ENCODE assay signal across 7 mouse cellular contexts in the genomic region with DNA sequence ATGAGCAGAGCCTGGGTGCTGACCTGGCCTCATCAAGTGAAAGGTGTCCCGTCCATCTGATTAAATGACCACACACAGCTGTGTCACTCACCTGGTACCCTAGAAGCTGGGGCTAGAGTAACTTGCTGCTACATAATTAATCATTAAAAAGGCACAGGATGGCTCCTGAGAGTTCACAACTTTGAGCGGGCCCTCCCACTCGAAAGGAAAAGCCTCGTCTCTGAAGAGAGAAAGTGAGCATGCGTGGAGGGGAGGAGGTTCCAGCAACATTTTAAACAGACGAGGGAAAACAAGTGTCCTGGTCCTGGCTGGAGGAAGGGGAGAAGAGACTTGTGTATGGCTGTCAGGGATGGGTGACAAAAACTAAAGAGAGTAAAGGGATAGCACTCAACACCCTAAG. TPM values are rescaled to one million over a fixed set of nuclear protein-coding genes. Genes with fewer than 3 reads are reported as not detected.
DNase-seq lines count a peak whose midpoint lies in the region; ATAC-seq and TF ChIP-seq lines count a peak whose summit lies in the region.

No protein-coding gene starts in this region.

- H3K27ac ChIP-seq in hindbrain, postnatal 0 days, result 0 out of 2 replicates have a peak overlapping the region, but pooled peaks have one; percentile 5
- no peak overlapping the region for H3K27ac ChIP-seq in liver, embryonic 12.5 days

- peak overlapping the region; percentile 52 for H3K4me2 ChIP-seq in hindbrain, postnatal 0 days (ENCODE audit: low read depth, low read length)
- peak overlapping the region; percentile 12 for H3K4me2 ChIP-seq in liver, embryonic 12.5 days

- ATAC-seq in hindbrain, postnatal 0 days, result no peak
- ATAC-seq in liver, embryonic 12.5 days, result no peak
- no peak for ATAC-seq in frontal cortex, adult (ENCODE audit: low TSS enrichment)

- H3K27me3 ChIP-seq in hindbrain, postnatal 0 days (ENCODE audit: insufficient read depth, low read length), result no peaks in the 10 kb centered on the region
- H3K27me3 ChIP-seq in liver, embryonic 12.5 days (replicated peaks), result no peaks in the 10 kb centered on the region

- no peaks in the 10 kb centered on the region for H3K9me3 ChIP-seq in hindbrain, postnatal 0 days (ENCODE audit: low read length)
- H3K9me3 ChIP-seq in liver, embryonic 12.5 days (replicated peaks), result no peaks in the 10 kb centered on the region

- TF ChIP-seq CTCF in hindbrain, postnatal 0 days (IDR thresholded peaks at IDR 0.05; ENCODE audit: low read depth), result no peak

- H3K36me3 ChIP-seq in hindbrain, postnatal 0 days (ENCODE audit: insufficient read depth, low read length), result no peaks in the 10 kb centered on the region
- no peaks in the 10 kb centered on the region for H3K36me3 ChIP-seq in liver, embryonic 12.5 days

- 58% methylated on average over 6 of the region's 6 CpGs for WGBS in hindbrain, postnatal 0 days
- WGBS in liver, embryonic 12.5 days (ENCODE audit: insufficient replicate concordance), result 53% methylated on average over 6 of the region's 6 CpGs

- H3K9ac ChIP-seq in hindbrain, postnatal 0 days (replicated peaks; ENCODE audit: low read length), result 0 out of 2 replicates have a peak overlapping the region, but pooled peaks have one; percentile 33
- H3K9ac ChIP-seq in liver, embryonic 12.5 days, result no peak overlapping the region

- H3K4me3 ChIP-seq in hindbrain, postnatal 0 days (ENCODE audit: low read length), result peak overlapping the region; percentile 41; the same call in 1 of the 2 replicates
- no peak overlapping the region for H3K4me3 ChIP-seq in liver, embryonic 12.5 days

- peak; percentile 9 for DNase-seq in retina, postnatal 1 day
- no peak for DNase-seq in retina, embryonic 14.5 days (ENCODE audit: low spot score)
- DNase-seq in hindbrain, postnatal 0 days (ENCODE audit: low spot score), result no peak
- DNase-seq in adrenal gland, adult 18-20 months (ENCODE audit: low spot score in 2 of 2), result no peak
- no peak for DNase-seq in gastrocnemius, postnatal 4 days (ENCODE audit: low spot score in 2 of 2)

- peaks cover 9% of the 10 kb centered on the region for H3K4me1 ChIP-seq in hindbrain, postnatal 0 days (ENCODE audit: insufficient read depth, low read length)
- H3K4me1 ChIP-seq in liver, embryonic 12.5 days, result peaks cover 6% of the 10 kb centered on the region

RNA-seq across cellular contexts. Expression of a gene that starts 1.4 kb away (rescaled TPM):
- total RNA-seq in hindbrain, postnatal 0 days (2014; rRNA removed), result 5.6 and 6.6 TPM in 2 replicates
- 5.1 and 7.6 TPM in 2 replicates for polyA plus RNA-seq in hindbrain, postnatal 0 days (2015; fragmentation: Nextera tagmentation; extraction: Ambion mirVana)
- polyA plus RNA-seq in liver, embryonic 12.5 days (2016; fragmentation: Nextera tagmentation; extraction: Ambion mirVana), result 2.5 and 2.7 TPM in 2 replicates
- total RNA-seq in adrenal gland, adult 18-20 months (2021), result 10 to 100 TPM; 10.5 to 11.0 TPM
- 10 to 100 TPM; 15.3 to 17.5 TPM for total RNA-seq in gastrocnemius, postnatal 4 days (2021)
